Mouse (Mus musculus) heart, postnatal 10 days (tissue): ENCODE results near the gene Paqr9. TPM values are rescaled to one million over a fixed set of nuclear protein-coding genes. Genes with fewer than 3 reads are reported as not detected.

Experiments
- DNase-seq, 2 experiments: peaks; one replicate each; pipeline ENCODE4 v3.0.0; 2021
- intact Hi-C: fragments of 180-260 bp; cut with DNase I; formaldehyde crosslinking; loops from one replicate; pipeline ENCODE4 v1.15.1; 2025
- total RNA-seq, 2 experiments: library from RNA; stranded (reverse); gene quantifications; 2 replicates each; pipeline ENCODE4 v1.2.3; 2021

The Paqr9 gene
- total RNA-seq: 10 to 100 TPM; 45.9 to 56.3 TPM

DNA sequence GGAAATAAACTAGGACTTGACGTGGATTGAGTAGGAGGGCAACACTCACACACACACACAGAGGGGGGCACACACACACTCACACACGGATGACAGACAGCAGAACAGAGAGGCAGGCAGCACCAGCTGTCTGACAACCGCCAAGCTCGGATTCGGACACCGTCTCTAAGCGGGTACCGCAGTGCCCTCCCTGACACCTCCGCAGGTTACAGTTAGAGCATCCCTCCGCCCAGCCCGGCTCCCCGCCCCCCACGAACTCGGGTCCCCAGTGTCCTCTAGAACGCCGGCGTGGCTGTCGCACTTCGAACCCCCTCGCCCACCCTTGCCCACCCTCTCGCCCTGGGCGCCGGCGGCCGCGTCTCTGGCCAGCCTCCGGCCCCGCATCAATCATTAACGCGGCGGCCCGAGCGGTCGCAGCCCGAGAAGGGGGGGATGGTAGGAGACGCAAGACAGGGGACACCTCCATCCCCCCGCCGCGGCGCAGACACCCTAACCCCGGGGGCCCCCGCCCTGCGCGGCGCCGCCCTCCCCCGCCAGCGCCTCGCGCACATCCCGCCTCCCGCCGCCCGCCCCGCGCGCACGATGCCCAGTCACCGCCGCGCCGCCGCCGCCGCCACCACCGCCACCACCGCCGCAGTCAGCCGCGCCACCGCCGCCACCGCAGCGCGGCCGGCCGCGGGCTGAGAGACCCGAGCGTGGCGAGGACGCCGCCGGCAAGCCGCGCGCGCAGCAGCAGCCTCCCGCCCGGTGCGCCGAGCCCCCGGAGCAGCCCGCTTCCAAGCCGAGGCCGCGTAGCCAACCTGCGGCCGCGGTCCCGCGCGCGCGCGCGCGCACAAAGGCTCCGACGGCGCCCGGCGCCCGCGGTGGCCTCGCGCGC lies at the start of gene Paqr9:
TSS of gene Paqr9 (plus strand) at position 599 of the 877 bp plus-strand sequence.
- peak; percentile 35 to 42 for DNase-seq
- intact Hi-C loops: no loop called here

DNA sequence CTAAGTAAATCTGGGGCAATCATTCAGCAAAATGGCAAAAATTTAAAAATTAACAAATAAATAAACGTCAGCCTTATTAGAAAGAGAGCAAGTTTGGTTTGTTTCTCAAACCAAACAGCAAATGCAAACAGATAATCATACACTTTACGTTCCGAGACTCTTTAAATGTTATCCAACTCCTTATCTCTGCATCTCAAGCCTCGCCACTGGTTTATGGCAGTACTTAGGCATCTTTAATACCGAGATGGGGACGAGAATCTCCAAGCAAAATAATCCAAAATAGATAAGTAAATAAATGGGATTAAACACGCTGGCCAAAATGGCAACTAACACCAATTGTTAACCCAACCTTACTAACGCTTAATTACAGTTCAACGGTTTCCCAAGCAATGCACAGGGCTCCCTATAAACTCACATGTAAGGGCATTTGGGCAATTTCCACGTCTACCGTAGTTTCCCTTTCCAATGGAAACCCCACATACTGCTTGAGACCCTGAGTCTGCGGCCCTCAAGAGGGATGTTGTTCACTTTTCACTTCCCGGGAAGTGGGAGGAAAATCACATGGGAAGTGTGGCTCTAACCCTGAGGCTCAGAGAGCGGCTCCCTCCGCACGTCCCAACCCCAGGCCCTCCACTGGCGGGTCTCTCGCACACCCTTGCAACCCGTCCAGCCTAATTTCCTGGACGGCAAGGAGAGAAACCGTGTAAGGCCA lies 48.6 kb upstream of the Paqr9 start:
- intact Hi-C loops: loop anchor here (5.0 to 10.0 kb wide), 2 partner anchors 346 to 976 kb away; partner anchors contain the start of genes 1190002N15Rik and Atr
- DNase-seq: no peak

DNA sequence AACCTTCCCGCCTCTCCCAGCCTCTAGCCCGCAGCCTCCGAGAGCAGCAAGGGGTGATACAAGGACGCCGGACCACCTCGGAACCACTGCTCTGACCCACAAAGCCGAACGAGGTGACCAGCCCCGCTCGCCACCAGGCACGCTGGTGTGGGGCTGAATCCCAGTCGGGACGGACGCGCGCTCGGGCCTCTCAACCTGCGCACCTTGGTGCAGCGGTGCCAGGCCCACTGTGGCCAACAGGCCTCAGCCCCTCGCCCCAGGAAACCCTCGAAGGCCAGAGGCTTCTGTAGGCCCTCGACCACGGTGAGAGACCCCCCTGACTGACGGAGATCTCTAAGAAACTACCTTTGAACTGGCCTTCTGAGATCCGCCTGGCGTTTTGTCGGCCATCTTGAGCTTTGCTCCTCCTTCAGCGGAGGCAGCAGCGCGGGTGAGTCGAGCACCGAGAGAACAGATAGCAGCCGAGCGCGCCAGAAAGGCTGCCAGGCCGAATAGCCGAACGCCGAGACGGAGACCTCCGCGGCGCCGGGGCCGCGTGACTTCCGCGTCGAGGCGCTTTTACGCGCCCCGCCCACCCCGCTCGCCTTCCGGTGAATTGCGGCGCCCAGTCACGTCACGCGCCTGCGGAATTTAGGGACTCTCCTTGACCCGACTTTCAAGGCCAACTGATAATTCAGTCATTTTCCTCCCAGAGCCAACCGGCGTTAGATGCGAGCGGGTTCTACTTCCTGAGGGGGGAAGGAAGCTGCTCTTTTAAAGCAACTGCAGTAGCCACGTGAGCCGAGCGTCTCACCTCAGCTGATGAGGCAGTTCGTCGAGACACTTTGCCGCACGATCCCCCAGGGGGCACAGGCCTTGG lies 47.8 kb upstream of the Paqr9 start, which contains the start of gene U2surp:
TSS of gene U2surp (minus strand) at position 525 of the 859 bp plus-strand sequence.
- intact Hi-C loops: loop anchor here (5.0 to 10.0 kb wide), 2 partner anchors 346 to 977 kb away; partner anchors contain the start of genes 1190002N15Rik and Atr
- peak; percentile 97 to 98 for DNase-seq

DNA sequence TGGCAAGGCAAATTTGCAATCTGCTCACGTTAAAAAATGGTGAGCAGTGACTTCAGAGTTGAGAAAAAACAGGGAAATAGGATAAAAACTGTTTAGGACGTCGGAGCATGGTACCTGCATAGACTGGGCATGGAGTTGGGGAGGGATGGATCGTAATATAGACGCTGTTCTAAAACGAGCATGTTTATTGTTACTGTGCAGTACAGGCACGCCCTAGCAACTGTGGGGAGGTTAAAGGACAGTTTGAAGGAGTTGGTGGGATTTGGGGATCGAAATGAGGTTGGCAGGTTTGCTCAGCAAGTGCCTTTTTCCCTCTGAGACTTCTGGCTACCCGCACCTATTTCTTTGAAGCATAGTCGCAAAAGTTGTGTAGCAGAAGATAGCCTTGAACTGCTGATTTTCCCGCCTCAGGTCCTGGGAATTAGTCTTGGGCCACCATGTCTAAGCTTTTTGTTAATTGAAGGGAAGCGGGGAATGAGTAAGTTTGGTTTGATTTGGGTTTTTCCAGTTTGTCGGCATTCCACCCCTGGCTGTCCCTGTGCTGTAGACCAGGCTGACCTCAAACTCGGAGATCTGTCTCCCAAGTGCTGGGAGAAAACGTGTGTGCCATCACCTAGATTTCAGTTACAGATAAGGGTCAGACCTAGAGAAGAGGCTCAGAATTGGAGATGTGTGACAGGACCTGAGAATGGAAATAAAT lies 47.0 kb upstream of the Paqr9 start:
- DNase-seq: no peak
- intact Hi-C loops: loop anchor here (5.0 to 10.0 kb wide), 2 partner anchors 345 to 978 kb away; partner anchors contain the start of genes 1190002N15Rik and Atr

DNA sequence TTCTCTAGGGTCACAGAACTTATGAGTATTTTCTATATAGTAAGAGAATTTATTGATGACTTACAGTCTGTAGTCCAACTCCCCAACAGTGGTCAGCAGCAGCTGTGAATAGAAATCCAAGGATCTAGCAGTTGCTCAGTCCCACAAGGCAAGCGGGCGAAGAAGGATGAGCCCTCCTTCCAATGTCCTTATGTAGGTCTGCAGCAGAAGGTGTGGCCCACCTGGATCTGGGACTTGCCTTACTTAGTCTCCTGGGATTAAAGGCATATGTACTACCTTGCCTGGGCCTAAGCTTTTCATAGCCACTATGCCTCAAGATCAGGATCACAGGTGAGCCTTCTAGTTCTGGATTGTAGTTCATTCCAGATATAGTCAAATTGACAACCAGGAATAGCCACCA lies 45.7 kb upstream of the Paqr9 start:
- DNase-seq: no peak
- intact Hi-C loops: loop anchor here (5.0 to 10.0 kb wide), 2 partner anchors 344 to 979 kb away; partner anchors contain the start of genes 1190002N15Rik and Atr

DNA sequence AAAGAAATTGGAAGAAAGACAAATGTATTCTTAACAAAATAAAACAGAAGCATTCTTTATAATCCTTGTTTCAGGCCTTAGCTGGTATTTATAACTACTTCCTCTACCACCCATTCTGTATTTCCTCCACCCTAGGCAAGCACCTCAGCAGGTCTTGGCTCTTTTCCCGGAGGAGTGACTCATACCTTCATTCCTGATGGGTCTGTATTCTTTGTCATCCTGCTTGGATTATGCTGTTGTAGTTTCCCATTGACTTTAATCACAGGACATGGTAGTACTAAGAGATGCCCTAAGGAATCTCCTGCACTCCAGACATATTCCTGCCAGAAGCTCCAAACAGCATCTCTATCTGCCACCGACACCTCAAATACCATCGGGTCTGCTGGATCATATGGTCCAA lies 45.1 kb upstream of the Paqr9 start:
- DNase-seq: peak in 1 of 2 experiments; percentile 24
- intact Hi-C loops: loop anchor here (5.0 to 10.0 kb wide), 2 partner anchors 343 to 980 kb away; partner anchors contain the start of genes 1190002N15Rik and Atr

DNA sequence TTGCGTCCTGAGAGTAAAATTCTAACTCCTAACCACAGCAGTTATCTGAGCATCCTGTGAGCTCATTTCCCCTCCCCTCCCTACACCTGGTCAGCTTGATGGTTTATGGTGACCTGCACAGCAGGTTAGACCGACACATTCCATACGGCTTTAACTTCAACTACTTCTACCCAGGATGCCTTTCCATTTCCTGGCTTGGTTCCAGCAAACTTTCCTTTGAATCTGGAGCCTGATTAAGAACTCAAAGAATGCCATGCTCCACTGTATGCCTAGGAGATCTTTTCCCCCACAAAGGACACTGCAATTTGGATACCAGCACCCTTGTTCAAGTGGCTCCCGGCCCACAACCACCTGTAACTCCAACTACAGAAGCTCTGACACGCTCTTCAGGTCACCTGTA lies 38.9 kb upstream of the Paqr9 start:
- no peak for DNase-seq
- intact Hi-C loops: no loop called here

DNA sequence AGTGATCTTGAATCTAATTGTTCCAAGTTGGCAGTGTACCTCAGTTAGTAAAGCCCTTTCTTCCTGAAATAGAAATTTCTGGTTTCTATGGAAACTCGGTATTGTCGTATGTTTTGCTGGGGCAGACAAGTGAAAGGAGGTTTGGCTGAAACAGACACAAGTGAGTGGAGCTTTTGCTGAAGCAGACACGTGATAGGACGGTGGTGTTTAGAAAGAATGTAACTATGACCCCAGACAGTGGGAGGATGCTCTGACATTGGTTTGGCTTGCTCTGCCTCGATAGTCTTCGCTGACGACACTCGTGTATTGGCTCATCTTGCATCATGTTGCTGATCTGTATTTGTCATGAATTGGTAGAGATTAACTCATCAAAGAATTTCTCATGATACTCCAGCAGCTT lies 38.4 kb upstream of the Paqr9 start:
- intact Hi-C loops: no loop called here
- DNase-seq: no peak

DNA sequence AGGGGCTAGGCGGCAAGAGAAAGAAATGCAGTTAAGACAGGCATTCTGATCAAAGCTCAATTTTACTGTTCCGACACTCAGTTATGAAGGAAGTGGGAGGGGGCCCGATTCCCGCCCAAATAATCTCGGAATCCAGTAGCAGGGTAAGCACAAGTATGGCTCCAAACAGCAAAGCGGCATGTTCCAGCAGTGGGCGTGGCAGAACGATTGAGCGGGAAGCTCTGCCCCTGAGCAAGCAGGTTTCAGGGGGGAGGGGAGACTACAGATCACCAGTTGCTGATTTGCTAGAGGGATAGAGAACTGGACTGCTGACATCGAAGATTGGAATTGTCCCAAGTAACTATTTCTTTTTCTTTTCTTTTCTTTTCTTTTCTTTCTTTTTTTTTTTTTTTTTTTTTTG lies 37.9 kb upstream of the Paqr9 start:
- DNase-seq: no peak
- intact Hi-C loops: no loop called here

DNA sequence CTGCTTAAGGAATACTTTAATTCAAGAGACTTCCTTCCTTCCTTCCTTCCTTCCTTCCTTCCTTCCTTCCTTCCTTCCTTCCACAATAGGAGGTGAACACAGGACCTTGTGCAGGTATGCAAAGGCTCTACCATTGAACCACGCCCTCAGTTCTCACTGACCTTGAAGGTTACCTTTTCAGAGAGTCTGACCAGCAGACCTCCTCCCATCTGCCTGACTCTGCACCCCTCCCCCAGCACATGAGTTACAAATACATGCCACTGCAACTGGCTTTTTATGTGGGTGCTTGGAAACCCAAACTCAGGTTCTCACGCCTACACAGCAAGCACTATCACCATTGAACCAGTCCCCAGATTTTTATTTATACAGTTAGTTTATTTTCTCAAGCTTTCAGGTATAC lies 36.9 kb upstream of the Paqr9 start:
- intact Hi-C loops: no loop called here
- DNase-seq: no peak

DNA sequence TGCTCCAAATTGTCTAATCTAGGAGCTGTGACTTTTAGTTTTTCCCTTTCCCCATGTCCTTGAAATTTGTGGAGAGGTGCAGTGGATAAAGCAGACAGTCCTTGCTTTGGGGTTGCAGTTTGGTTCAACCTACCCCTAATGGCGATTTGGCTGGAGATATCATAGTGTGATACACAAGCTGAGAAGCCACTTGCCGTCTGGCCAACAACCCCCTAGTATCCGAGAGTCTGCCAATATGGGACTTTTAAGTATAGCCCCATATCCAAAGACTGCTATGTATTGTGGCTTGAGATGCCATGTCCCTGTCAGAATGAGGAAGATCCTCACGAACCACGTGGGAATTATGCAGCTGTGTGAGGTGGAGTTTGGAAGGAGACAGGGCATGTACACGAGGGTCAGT lies 34.1 kb upstream of the Paqr9 start:
- intact Hi-C loops: no loop called here
- DNase-seq: no peak

DNA sequence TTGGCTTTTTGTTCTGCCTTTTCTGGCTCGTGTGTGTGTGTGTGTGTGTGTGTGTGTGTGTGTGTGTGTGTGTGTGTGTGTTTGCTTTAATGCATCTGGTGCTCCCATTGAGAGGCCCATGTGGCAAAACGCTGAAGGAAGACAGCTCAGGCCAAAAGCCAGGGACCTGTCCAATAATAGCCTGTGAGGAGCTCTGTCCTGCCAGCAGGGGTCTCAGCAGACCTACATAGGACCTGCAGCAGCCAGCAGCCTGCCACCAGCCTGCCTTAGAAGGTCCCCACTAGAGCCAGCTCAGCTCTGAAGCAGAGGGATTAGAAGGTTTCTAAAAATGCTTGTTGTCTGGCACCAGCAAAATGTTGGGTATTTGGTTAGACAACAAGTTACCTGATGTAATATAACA lies 33.5 kb upstream of the Paqr9 start:
- DNase-seq: peak; percentile 72 to 74
- intact Hi-C loops: loop anchor here (2.0 kb wide), 1 partner anchor 327 kb away; no protein-coding TSS in a partner anchor

DNA sequence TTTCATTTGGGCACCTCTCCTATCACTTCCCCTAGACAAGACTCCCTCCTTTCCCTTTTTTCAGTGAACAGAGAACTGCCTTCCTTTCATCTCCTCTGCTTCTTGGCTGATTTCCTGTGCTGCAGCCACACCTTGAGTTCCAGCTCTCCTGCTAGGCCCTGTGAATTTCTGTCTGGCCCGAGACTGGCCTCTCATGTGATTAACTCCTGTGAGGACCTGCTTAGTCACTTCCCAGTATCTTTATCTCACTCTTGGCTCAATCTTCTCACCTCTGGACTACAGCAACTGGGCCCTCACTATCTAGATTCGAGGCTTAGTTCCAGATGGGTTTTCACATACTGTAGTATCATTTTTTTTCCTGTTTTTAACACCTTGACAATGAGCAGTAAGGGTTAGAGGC lies 31.8 kb upstream of the Paqr9 start:
- intact Hi-C loops: loop anchor here (2.0 kb wide), 1 partner anchor 325 kb away; no protein-coding TSS in a partner anchor
- no peak for DNase-seq

DNA sequence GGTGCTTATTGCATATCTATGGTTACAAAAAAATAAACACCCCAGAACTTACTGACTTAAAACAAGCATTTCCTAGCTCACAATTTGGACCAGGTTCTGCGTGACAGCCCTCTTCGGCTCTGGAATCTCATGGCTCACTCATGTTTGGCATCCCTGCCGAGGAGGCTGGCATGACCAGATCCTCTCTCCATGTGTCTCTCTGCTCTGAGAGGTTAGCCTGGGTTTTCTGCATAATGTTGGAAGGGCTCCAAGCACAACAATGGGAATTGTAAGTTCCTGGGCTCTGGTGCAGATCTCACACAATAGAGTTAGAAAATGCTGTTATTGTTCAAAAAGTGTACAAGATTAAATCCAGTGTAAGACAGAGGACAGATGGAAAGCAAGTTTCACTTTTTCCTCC lies 28.3 kb upstream of the Paqr9 start:
- intact Hi-C loops: loop anchor here (5.0 kb wide), 1 partner anchor 166 kb away; no protein-coding TSS in a partner anchor
- DNase-seq: no peak

DNA sequence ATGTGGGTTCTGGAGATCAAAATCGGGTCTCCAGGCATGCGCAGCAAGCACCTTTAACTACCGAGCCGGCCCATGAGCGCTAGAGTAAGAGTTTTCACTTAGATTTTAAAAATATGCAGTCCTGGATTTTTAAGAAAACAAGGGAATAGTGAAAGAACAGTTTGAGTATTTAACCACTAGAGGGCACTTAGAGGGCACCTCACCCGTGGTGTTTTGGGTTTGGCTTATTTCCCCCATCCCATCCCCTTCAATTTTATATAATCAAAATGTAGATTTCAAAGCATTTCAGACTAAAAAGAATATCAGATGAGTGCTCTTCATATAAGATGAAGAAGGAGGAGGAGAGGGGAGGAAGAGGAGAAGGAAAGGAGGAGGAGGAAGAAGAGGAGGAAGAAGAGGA lies 25.6 kb upstream of the Paqr9 start:
- intact Hi-C loops: loop anchor here (5.0 kb wide), 1 partner anchor 163 kb away; no protein-coding TSS in a partner anchor
- DNase-seq: no peak

DNA sequence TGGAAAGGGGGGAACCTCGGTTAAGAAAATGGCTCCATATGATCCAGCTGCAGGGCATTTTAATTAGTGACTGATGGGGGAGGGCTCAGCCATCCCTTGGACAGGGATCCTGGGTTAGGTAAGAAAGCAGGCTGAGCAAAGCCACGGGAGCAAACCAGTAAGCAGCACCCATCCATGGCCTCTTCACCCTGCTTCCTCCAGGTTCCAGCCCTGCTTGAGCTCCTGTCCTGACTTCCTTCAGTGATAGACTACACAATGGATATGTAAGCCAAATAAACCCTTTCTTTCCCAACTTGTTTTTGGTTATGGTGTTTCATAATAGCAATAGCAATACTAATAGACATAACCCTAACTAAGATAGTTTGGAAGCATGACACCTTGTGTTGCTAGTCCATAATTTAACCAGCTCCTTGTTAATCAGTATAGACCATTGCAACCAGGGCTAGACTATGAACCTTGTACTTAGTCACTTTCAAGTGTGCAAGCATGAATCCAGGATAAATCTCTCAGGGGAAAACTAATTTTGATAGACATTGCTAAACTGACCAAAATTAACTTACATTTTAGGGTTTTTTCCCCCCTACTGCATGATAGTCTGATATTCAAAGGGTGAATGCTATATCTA lies 20.2 kb upstream of the Paqr9 start:
- no peak for DNase-seq
- intact Hi-C loops: no loop called here

DNA sequence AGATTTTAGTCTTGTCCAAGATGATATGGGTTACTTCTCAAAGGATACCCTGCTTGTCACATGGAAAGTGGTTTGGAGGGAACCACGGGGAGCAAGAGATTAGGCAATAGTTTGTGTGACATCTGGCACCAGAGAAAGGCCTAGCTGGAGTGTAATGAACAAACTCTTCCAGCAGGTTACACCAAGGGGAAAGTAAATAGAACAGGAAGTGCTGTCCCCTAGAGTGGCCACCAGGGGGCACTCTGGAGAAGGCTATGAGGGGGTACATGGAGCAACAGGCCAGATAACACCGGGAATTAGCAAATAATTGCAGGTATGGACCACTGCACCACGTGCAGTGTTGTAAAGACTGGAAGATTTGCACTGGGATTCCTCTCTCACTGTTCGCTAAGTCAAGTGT lies 19.0 kb upstream of the Paqr9 start:
- intact Hi-C loops: no loop called here
- DNase-seq: peak; percentile 42 to 73

DNA sequence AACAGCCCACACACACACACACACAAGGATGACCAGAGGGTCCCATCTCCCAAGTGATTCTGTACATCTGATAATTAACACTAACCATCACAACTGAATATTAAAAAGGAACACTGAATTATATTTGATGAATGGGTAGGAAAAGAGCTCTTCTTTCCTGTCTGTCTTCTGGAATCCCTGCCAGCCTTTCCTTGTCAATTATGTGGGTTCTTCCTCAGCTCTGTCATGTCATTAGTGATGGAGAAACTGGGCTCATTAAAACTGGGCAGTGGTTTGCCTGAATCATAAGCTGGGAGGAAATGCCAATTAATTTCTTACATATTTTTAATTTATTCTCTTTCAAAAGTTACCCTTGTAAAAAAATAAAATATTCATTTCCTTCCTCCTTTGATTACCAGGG lies 18.2 kb upstream of the Paqr9 start:
- no peak for DNase-seq
- intact Hi-C loops: no loop called here
